Mouse (Mus musculus) MEL (cell line): ENCODE measurements around the gene Eef1akmt3. TPM values are rescaled to one million over a fixed set of nuclear protein-coding genes. Genes with fewer than 3 reads are reported as not detected.

Source experiments
- DNase-seq: peaks from one replicate; pipeline ENCODE4 v3.0.0; 2011; ENCODE audit warnings: low read depth, low spot score
- H3K27ac ChIP-seq: 2 replicates; pipeline ENCODE4 v1.5.1; 2012; ENCODE audit warnings: low read depth, mild to moderate bottlenecking, control low read depth, low read length, moderate library complexity; ENCODE audit not compliant: control insufficient read depth
- H3K27me3 ChIP-seq, 2 experiments: fragments of 150-350 bp in 1 of 2; sonication (generic) in 1 of 2; 2 replicates each; pipeline ENCODE4 v1.6.1; 2012; ENCODE audit warnings: low read length in 2 of 2, mild to moderate bottlenecking in 2 of 2, improper control_type of control experiment in 1 of 2, moderate library complexity in 1 of 2; ENCODE audit not compliant: insufficient read depth in 2 of 2, control insufficient read depth in 1 of 2
- H3K36me3 ChIP-seq, 2 experiments: 2 replicates each; pipeline ENCODE4 v1.6.1; 2012 to 2014; ENCODE audit warnings: low read length in 2 of 2, improper control_type of control experiment in 1 of 2, inconsistent platforms in 1 of 2, mild to moderate bottlenecking in 1 of 2; ENCODE audit not compliant: insufficient read depth in 2 of 2, control insufficient read depth in 1 of 2
- H3K4me1 ChIP-seq, 2 experiments: fragments of 150-350 bp in 1 of 2; sonication (generic) in 1 of 2; 2 replicates each; pipeline ENCODE4 v1.6.1; 2012; ENCODE audit warnings: low read length in 2 of 2, improper control_type of control experiment in 1 of 2, mild to moderate bottlenecking in 1 of 2; ENCODE audit not compliant: insufficient read depth in 2 of 2, control insufficient read depth in 1 of 2
- H3K4me3 ChIP-seq, 2 experiments: fragments of 150-350 bp in 1 of 2; sonication (generic) in 1 of 2; 2 replicates each; pipeline ENCODE4 v1.5.1; 2012; ENCODE audit warnings: low read depth in 2 of 2, low read length in 2 of 2, mild to moderate bottlenecking in 2 of 2, moderate library complexity in 2 of 2, control low read depth in 1 of 2, improper control_type of control experiment in 1 of 2; ENCODE audit not compliant: control insufficient read depth in 1 of 2, insufficient read depth in 1 of 2
- H3K79me2 ChIP-seq: 2 replicates; pipeline ENCODE4 v1.6.1; 2012; ENCODE audit warnings: mild to moderate bottlenecking, low read length, moderate library complexity; ENCODE audit not compliant: control insufficient read depth, poor library complexity, insufficient read depth
- H3K9ac ChIP-seq: 2 replicates; pipeline ENCODE4 v1.6.1; 2012; ENCODE audit warnings: low read depth, mild to moderate bottlenecking, control low read depth, low read length, moderate library complexity; ENCODE audit not compliant: control insufficient read depth, poor library complexity, severe bottlenecking
- H3K9me3 ChIP-seq: fragments of 150-350 bp; sonication (generic); replicated peaks from 2 replicates; pipeline ENCODE4 v1.6.1; 2012; ENCODE audit warnings: mild to moderate bottlenecking, low read length, improper control_type of control experiment, moderate library complexity; ENCODE audit not compliant: insufficient read depth
- BHLHE40 ChIP-seq: IDR thresholded peaks from 2 replicates; pipeline ENCODE4 v1.6.1; 2012; ENCODE audit warnings: low read depth, mild to moderate bottlenecking, inconsistent platforms, low read length, improper control_type of control experiment, borderline replicate concordance
- CTCF ChIP-seq, 3 experiments: IDR thresholded peaks in 2 of 3; conservative IDR thresholded peaks in 1 of 3; 2 replicates each; pipeline ENCODE4 v1.5.1; 2011 to 2012; ENCODE audit warnings: low read length in 3 of 3, low read depth in 2 of 3, mild to moderate bottlenecking in 2 of 3, improper control_type of control experiment in 1 of 3, inconsistent platforms in 1 of 3, mixed read lengths in 1 of 3, moderate library complexity in 1 of 3; ENCODE audit not compliant: control insufficient read depth in 1 of 3, insufficient read depth in 1 of 3, poor library complexity in 1 of 3, severe bottlenecking in 1 of 3
- E2F4 ChIP-seq: IDR thresholded peaks from 2 replicates; pipeline ENCODE4 v1.6.1; 2011; ENCODE audit warnings: low read depth, low read length, improper control_type of control experiment, borderline replicate concordance
- ELF1 ChIP-seq: IDR thresholded peaks from 2 replicates; pipeline ENCODE4 v1.6.1; 2014; ENCODE audit warnings: low read depth, mild to moderate bottlenecking, inconsistent platforms, low read length, improper control_type of control experiment, moderate library complexity
- ETS1 ChIP-seq: IDR thresholded peaks from 2 replicates; pipeline ENCODE4 v1.6.1; 2012; ENCODE audit warnings: low read depth, mild to moderate bottlenecking, inconsistent platforms, low read length, improper control_type of control experiment, moderate library complexity
- HCFC1 ChIP-seq: IDR thresholded peaks from 2 replicates; pipeline ENCODE4 v1.6.1; 2012; ENCODE audit warnings: low read depth, mild to moderate bottlenecking, inconsistent platforms, low read length, improper control_type of control experiment, moderate library complexity
- JUND ChIP-seq: IDR thresholded peaks from 2 replicates; pipeline ENCODE4 v1.6.1; 2011; ENCODE audit warnings: low read depth, mild to moderate bottlenecking, improper control_type of control experiment, low read length
- KAT2A ChIP-seq: conservative IDR thresholded peaks from 2 replicates; pipeline ENCODE4 v1.6.1; 2012; ENCODE audit warnings: low read depth, low read length, improper control_type of control experiment, inconsistent platforms
- MAFK ChIP-seq: IDR thresholded peaks from 2 replicates; pipeline ENCODE4 v1.6.1; 2011; ENCODE audit warnings: low read depth, mild to moderate bottlenecking, low read length, improper control_type of control experiment, borderline replicate concordance
- MAX ChIP-seq: IDR thresholded peaks from 2 replicates; pipeline ENCODE4 v1.6.1; 2011; ENCODE audit warnings: low read length, improper control_type of control experiment
- MAZ ChIP-seq: IDR thresholded peaks from 2 replicates; pipeline ENCODE4 v1.6.1; 2012; ENCODE audit warnings: low read depth, mild to moderate bottlenecking, inconsistent platforms, low read length, improper control_type of control experiment
- MEF2A ChIP-seq: IDR thresholded peaks from 2 replicates; pipeline ENCODE4 v1.6.1; 2014; ENCODE audit warnings: low read depth, mild to moderate bottlenecking, inconsistent platforms, low read length, improper control_type of control experiment; ENCODE audit not compliant: poor library complexity, insufficient replicate concordance, severe bottlenecking; ENCODE audit errors: extremely low read depth
- MXI1 ChIP-seq: IDR thresholded peaks from 2 replicates; pipeline ENCODE4 v1.6.1; 2011; ENCODE audit warnings: mild to moderate bottlenecking, low read depth, low read length, improper control_type of control experiment
- MYB ChIP-seq: IDR thresholded peaks from 2 replicates; pipeline ENCODE4 v1.6.1; 2011; ENCODE audit warnings: mild to moderate bottlenecking, low read depth, low read length, improper control_type of control experiment
- MYC ChIP-seq: IDR thresholded peaks from 2 replicates; pipeline ENCODE4 v1.6.1; 2011; ENCODE audit warnings: low read depth, mild to moderate bottlenecking, low read length, improper control_type of control experiment, moderate library complexity
- NELFE ChIP-seq: IDR thresholded peaks from 2 replicates; pipeline ENCODE4 v1.6.1; 2011; ENCODE audit warnings: low read depth, low read length, improper control_type of control experiment
- NRF1 ChIP-seq: IDR thresholded peaks from 2 replicates; pipeline ENCODE4 v1.6.1; 2014; ENCODE audit warnings: low read depth, mild to moderate bottlenecking, inconsistent platforms, low read length, improper control_type of control experiment, moderate library complexity; ENCODE audit not compliant: poor library complexity, insufficient read depth, severe bottlenecking
- POLR2A ChIP-seq, 2 experiments: IDR thresholded peaks; 2 replicates each; pipeline ENCODE4 v1.6.1; 2011 to 2012; ENCODE audit warnings: low read length in 2 of 2, mild to moderate bottlenecking in 2 of 2, control low read depth in 1 of 2, improper control_type of control experiment in 1 of 2, low read depth in 1 of 2, moderate library complexity in 1 of 2; ENCODE audit not compliant: control insufficient read depth in 1 of 2, insufficient read depth in 1 of 2, poor library complexity in 1 of 2
- POLR2AphosphoS2 ChIP-seq: IDR thresholded peaks from 2 replicates; pipeline ENCODE4 v1.6.1; 2011; ENCODE audit warnings: low read length, improper control_type of control experiment
- POLR2AphosphoS5 ChIP-seq: IDR thresholded peaks from 2 replicates; pipeline ENCODE4 v1.6.1; 2012; ENCODE audit warnings: low read depth, borderline replicate concordance, mild to moderate bottlenecking, inconsistent platforms, low read length, moderate library complexity, mixed read lengths
- RAD21 ChIP-seq: IDR thresholded peaks from 2 replicates; pipeline ENCODE4 v1.6.1; 2011; ENCODE audit warnings: mild to moderate bottlenecking, low read depth, low read length, improper control_type of control experiment
- RCOR1 ChIP-seq: IDR thresholded peaks from 2 replicates; pipeline ENCODE4 v1.6.1; 2012; ENCODE audit warnings: low read depth, mild to moderate bottlenecking, inconsistent platforms, low read length, improper control_type of control experiment
- SIN3A ChIP-seq: IDR thresholded peaks from 2 replicates; pipeline ENCODE4 v1.6.1; 2012; ENCODE audit warnings: low read length, improper control_type of control experiment, inconsistent platforms
- TCF12 ChIP-seq: IDR thresholded peaks from 2 replicates; pipeline ENCODE4 v1.6.1; 2014; ENCODE audit warnings: low read depth, mild to moderate bottlenecking, inconsistent platforms, low read length, improper control_type of control experiment, moderate library complexity
- USF1 ChIP-seq: IDR thresholded peaks from 2 replicates; pipeline ENCODE4 v1.6.1; 2014; ENCODE audit warnings: low read depth, mild to moderate bottlenecking, inconsistent platforms, low read length, improper control_type of control experiment, moderate library complexity
- USF2 ChIP-seq, 2 experiments: IDR thresholded peaks; 2 replicates each; pipeline ENCODE4 v1.6.1; 2011 to 2012; ENCODE audit warnings: improper control_type of control experiment in 2 of 2, low read length in 2 of 2, borderline replicate concordance in 1 of 2, inconsistent platforms in 1 of 2, low read depth in 1 of 2, mild to moderate bottlenecking in 1 of 2; ENCODE audit not compliant: insufficient read depth in 1 of 2
- ZKSCAN1 ChIP-seq: IDR thresholded peaks from 2 replicates; pipeline ENCODE4 v1.6.1; 2012; ENCODE audit warnings: low read depth, mild to moderate bottlenecking, inconsistent platforms, low read length, improper control_type of control experiment, moderate library complexity
- ZMIZ1 ChIP-seq: IDR thresholded peaks from 2 replicates; pipeline ENCODE4 v1.6.1; 2012; ENCODE audit warnings: low read depth, mild to moderate bottlenecking, inconsistent platforms, low read length, improper control_type of control experiment, moderate library complexity
- polyA plus RNA-seq, 2 experiments: library from polyadenylated mRNA; stranded (reverse) in 1 of 2; unstranded in 1 of 2; fragments of >175 nt in 1 of 2; fragments of >200 nt in 1 of 2; gene quantifications; 2 replicates each; pipeline versions ENCODE4 v1.2.1 to v1.2.4; 2012; ENCODE audit warnings: low replicate concordance in 2 of 2, low read depth in 1 of 2; ENCODE audit not compliant: insufficient read length in 2 of 2, insufficient read depth in 1 of 2, missing spikeins in 1 of 2
- total RNA-seq: library from RNA; depleted of rRNA; stranded (reverse); fragments of 300-350 nt; gene quantifications from 2 replicates; pipeline ENCODE4 v1.2.3, GENCODE M21; 2012

The Eef1akmt3 gene
- total and polyA plus RNA-seq, 3 experiments, result 0.27 to 2.3 TPM; not detected in 1

DNA sequence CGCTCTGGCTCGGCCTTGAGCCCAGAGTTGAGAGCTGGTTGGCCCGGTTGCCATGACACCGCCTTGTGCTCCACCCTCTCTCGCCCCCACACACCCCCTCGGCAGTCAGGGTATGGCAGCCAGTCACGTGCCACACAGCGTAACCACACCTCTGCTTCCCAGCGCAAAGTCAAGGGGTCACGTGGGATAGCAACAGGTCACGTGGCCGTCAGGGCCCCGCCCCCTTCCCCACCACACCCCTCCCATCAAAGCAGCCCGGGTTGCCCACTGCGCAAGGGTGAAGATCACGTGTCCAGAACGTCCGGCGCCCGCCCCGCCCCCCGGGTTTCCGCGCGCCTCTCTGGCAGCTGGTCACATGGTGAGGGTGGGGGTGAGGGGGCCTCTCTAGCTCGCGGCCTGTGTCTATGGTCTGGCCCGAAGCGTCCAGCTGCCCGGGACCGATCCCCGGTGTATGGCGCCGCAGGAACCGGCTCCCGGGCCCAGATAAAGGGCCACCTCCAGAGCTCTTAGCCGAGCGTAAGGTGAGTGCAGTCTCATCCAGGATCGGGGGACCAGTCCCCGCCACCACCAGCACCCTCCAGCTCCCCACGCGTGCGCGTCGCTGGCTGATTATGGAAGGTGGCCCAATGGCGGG lies 22.0 kb upstream of the Eef1akmt3 start, which contains the start of gene Cdk4:
TSS of gene Cdk4 (plus strand) at position 296 of the 634 bp plus-strand sequence.
- H3K36me3 ChIP-seq, result peaks cover 14 to 34% of the 10 kb centered on the region in 2 experiments
- no peaks in the 10 kb centered on the region for H3K9me3 ChIP-seq
- TF ChIP-seq MAX, result peak; percentile 100
- TF ChIP-seq ZMIZ1, result peak; percentile 3; the same call in 1 of the 2 replicates
- peak; percentile 96 for TF ChIP-seq MAZ
- no peak for TF ChIP-seq MYB
- peak; percentile 60; the same call in 1 of the 2 replicates for TF ChIP-seq POLR2AphosphoS2
- TF ChIP-seq MEF2A, result no peak
- TF ChIP-seq RCOR1, result no peak
- TF ChIP-seq SIN3A, result peak; percentile 94
- peak; percentile 59 for TF ChIP-seq ELF1
- TF ChIP-seq POLR2AphosphoS5, result peak; percentile 18; the same call in 1 of the 2 replicates
- peak; percentile 64; the same call in 1 of the 2 replicates for TF ChIP-seq TCF12
- TF ChIP-seq JUND, result no peak
- peak; percentile 79 for TF ChIP-seq NELFE
- peak; percentile 99 for TF ChIP-seq USF1
- TF ChIP-seq MAFK, result no peak
- TF ChIP-seq HCFC1, result peak; percentile 82
- peak; percentile 97 for TF ChIP-seq MXI1
- peak; percentile 99 to 100 for TF ChIP-seq USF2 (IDR thresholded peaks at IDR 0.05; ENCODE audit: borderline replicate concordance in 1 of 2, insufficient read depth in 1 of 2, low read depth in 1 of 2, low read length in 2 of 2)
- peak; percentile 98 for TF ChIP-seq BHLHE40
- TF ChIP-seq NRF1, result peak; percentile 77
- no peak; the same call in 1 of the 2 replicates for TF ChIP-seq E2F4
- TF ChIP-seq POLR2A (IDR thresholded peaks at IDR 0.05; ENCODE audit: control insufficient read depth in 1 of 2, insufficient read depth in 1 of 2, low read depth in 1 of 2, low read length in 2 of 2, poor library complexity in 1 of 2), result peak; percentile 75 to 88
- TF ChIP-seq MYC, result peak; percentile 9; the same call in 1 of the 2 replicates
- no peak for TF ChIP-seq RAD21
- peak; percentile 64 for TF ChIP-seq ETS1
- no peak for TF ChIP-seq ZKSCAN1
- TF ChIP-seq KAT2A, result no peak; the same call in 1 of the 2 replicates
- TF ChIP-seq CTCF (IDR thresholded peaks at IDR 0.05 in 2 of 3, conservative IDR thresholded peaks at IDR 0.05 in 1 of 3; ENCODE audit: control insufficient read depth in 1 of 3, insufficient read depth in 1 of 3, low read depth in 2 of 3, low read length in 3 of 3, poor library complexity in 1 of 3, severe bottlenecking in 1 of 3), result no peak
- H3K79me2 ChIP-seq, result peaks cover 22% of the 10 kb centered on the region
- H3K27ac ChIP-seq, result peak within 1 kb of the TSS; percentile 74
- peak within 1 kb of the TSS; percentile 68 to 78 for H3K4me3 ChIP-seq
- peak; percentile 99 for DNase-seq
- H3K4me1 ChIP-seq, result peaks cover 3 to 21% of the 10 kb centered on the region in 2 experiments
- no peaks in the 10 kb centered on the region for H3K27me3 ChIP-seq
- peak within 1 kb of the TSS; percentile 93 for H3K9ac ChIP-seq
